Mouse (Mus musculus) thymus, postnatal 25 days (tissue): Measurements from ENCODE around the gene Kynu.

Experiments
- DNase-seq: peaks from one replicate; pipeline ENCODE4 v3.0.0; 2022

Gene Kynu

DNA sequence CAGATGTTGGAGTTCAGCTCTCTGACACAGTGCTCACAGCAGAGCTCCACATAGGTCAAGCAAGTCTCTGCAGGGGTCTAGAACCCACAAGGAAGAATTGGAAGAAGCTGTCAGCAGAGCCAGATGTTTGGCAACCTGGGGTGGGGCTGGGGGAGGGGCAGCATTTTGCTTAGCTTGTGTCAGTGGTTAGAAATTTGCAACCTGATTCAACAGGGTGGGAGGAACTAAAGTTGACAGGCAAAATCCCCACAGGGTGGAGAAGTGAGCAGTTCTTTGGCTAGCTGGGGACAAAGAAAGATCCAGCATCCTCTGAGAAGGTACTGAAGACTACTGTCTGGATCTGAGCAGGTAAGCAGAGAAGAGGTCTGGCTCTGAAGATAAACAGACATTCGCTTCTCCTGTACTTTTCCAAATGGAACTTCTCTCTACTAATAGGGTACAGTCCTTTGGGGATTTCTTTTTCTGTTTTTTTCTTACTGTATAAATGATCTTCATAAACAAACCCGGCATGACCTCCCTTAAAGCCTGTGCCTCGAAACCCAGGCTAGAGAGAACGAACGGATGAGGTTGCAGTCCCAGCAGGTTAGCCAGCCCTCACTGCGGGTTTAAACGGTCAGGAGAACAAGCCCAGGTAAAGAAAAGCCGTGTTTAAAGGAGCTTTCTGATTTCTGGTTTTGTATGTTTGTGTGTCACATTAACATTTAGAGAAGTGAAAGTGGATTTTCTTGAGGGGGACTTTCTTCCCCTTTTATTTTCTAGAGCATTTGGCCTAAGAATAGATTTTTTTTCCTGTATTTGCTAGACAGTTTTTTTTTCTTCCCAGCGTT is at the start of gene Kynu:
Kynu (plus strand) TSS at position 268 of the 827 bp plus-strand sequence.
- no peak for DNase-seq

GRCm38 (mm10) chr2:43506182-43506581 is 48.9 kb upstream of the Kynu start:
- no peak for DNase-seq

DNA sequence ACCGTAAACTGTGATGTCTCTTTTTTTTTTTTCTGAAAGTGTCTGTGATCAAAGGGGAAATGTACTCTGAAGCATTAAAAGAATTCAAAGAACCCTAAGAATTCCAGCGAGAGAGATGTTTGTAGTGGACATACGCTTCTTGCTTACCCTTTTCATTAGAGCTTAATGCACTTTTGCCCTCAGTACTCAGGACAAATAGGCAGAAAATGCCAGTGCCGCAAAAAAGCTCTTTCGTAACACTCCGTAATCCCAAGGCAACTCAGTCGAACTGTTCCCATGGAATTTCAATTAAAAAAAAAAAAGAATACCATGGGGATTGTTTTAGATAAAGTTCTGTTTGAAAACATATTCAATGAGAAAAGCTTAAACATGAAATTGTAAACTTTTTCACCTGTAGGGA is 41.3 kb upstream of the Kynu start:
- DNase-seq = no peak

DNA sequence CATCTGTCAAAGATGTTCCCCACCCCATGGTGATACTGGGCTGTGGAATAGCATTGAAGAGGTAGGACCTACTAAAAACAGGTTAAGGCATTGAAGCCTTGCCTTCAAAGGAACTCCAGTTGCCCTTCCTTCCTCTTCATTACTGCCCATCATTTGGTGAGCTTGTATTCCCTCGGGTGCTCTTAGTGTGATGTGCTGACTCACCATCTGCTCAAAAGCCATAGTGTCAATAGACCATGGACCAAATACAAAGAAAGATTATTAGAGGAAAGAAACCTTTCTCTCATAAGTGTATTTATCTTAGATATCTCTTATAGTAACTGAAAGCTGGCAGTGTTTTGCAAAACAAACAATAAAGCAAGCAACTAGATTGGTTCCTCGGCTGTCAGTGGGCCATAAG is 20.7 kb upstream of the Kynu start:
- DNase-seq = no peak

DNA sequence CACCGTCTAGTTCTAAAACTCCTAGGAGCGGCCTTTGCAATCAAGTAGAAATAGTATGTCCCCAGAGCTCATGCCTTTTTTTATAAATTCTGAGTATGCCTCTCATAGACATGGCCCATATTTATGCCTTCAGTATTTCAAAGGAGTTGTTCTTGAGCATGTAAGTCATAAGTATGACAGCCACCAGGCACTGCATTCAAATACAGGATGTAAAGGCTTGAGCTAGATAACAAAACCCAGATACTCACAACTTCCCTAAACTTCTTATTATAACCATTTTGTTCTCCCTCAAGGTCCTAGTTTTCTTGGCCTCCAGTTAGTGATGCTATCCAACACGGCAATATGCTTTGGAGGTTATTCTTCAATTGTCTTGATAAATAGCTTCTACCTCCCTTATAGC is 12.5 kb upstream of the Kynu start:
- no peak for DNase-seq

GRCm38 (mm10) chr2:43545665-43546064 is 9.5 kb upstream of the Kynu start:
- DNase-seq = no peak

DNA sequence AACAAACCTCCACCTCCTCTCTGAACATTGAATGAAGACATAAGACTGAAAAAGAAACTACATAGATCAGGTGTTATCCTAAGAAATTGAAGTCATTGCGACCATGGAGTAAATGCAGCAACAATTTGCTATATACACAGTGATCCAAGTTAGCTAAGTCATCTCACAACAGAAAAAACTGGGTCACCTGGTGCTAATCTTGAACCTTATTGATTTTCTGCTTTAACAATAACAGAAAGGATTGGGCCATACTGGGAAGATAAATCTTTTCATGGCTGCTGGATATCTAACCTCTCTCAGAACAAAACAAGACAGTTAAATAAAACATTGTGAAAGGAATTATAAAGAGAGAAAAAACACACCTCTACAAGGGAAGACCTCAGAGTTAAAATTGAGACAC is 8.7 kb upstream of the Kynu start:
- DNase-seq = no peak

GRCm38 (mm10) chr2:43554216-43554615 is 913 bp upstream of the Kynu start:
- no peak for DNase-seq

DNA sequence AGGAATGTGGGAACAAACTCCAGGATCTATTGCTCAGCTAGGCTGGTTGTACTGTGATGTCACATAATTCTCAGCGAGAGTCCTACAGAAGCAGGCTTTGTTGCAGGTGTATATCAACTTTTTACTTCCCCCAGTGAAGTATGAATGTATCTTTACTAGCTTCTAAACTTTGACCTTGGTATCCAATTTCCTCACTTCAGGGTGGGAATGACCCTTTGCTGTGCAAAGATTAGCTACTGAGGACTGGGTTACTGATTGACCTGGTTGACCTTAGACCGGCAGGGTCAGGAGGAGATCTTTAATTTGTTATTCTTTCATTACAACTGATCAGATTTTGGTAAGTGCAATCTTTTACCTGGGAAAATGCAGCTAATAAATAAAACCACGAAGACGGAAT is 758 bp downstream of the Kynu start:
- DNase-seq = no peak

- no peak for DNase-seq
These were observed 1.9 kb downstream of the Kynu start for GRCm38 (mm10) chr2:43556985-43557384.

DNA sequence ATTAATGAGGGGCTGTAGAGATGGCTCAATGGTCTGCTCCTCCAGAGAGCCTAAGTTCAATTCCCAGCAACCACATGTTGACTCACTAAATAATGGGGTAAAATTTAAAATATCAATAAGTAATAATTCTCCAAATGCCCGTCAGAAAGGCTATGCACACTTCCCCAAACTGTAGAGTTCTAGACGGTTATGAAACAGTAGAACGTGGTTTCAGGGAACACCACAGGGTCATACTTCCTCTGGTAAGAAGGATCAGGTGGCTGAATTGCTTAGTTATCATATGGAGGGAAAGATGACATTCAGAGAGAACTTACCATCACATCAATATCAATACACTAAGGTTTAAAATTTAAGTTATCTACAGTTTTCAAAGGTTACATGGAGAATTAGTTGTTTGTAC is 6.1 kb downstream of the Kynu start:
- DNase-seq = no peak

- no peak for DNase-seq
These were observed 7.7 kb downstream of the Kynu start for GRCm38 (mm10) chr2:43562779-43563178.

DNA sequence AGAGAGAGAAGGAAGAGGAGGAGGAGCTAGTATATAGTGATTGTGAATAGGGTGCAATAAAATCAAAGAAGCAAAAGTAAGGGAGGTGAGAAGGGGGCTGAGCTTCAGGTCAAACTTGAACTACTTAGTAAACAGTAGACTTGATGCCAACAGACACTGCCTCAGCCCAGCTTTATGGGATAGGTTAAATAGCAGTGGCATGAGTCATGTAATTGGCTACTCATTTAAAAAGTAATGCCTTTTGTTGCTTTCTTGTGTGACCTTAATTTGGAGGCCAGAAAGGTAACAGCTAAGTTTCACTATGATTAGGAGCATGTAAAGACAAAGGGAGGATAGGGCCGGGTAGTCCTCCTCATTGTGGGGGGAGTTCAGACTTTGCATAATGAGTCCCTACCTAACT is 13.3 kb downstream of the Kynu start:
- no peak for DNase-seq

DNA sequence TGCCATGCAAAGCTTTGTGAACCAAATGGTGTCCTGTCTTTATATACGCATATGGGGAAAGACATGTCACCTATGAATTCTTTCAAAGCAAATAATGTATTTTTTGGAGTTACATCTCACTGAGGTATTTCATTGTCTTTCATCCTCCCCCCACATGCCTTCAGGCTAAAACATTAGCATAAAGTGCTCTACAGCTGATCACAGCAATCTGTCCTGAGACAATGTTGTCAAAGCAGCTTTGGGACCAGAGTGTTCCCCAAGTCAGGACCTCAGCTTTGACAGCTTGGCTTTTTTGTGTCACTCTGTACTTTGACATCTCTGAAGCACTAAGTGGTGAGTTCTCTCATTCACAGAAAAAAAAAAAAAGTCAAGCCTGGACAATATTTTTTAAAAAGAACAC is 18.4 kb downstream of the Kynu start:
- DNase-seq = no peak

DNA sequence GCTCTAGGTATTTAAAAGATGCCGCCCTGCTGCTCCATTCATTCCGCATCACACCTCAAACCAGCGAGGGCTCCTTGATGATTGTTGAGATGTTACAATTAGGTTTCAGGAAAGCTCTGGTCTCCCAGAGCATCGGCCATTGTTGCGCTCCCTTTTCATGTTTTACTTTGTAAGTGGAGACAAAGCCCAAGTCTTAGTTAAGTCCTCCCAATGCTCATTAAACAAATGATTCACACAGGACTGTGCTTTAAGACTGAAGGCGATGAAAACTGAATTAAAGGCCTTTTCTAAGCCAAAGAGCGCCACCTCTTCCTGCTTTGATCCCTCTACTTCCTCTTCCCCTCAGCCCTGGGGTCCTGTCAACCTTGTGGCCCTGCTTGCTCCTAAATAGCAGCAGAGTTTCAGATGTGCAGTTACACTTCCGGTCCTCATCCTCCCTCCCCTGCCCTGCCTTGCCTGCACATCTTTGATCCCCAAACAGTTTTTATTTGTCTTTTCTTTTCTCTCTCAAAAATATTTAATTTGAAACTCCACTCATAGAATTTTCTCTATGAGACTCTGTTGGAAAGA is 28.2 kb downstream of the Kynu start:
- no peak for DNase-seq

GRCm38 (mm10) chr2:43585508-43585907 is 30.4 kb downstream of the Kynu start:
- DNase-seq = no peak

GRCm38 (mm10) chr2:43587832-43588231 is 32.7 kb downstream of the Kynu start:
- no peak for DNase-seq

DNA sequence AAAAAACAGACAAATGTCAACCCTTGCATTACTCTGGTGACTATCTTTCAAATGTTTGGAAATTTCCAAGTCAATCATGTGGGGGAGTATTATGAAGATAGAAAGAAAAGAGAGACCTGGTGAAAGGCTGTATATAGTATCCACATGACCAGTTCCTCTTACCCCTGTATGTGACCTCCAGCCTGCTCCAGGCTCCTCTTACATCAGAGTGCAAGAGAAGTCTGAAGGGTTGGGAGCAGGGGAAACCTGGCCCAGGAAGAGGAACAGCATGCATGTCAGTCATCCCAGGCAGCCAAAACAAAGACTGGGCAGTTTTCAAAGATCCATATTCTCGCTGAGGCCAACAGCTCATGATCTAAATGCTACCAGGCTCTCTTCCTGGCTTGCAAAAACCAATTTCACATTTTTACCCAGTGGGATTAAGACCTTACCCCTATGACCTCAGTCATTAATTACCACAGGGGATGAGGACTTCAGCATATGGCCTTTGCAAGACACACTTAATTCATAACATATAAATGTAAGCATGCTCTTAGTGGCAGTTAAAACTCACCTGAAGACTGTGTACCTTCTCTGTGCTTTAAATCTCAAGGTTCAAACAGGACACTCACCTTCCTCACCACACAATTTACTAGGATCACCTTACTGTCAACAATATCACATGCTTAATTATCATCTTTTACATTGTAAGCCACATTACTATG is 37.0 kb downstream of the Kynu start:
- no peak for DNase-seq

- peak; percentile 17 for DNase-seq
These were observed 58.4 kb downstream of the Kynu start for GRCm38 (mm10) chr2:43613571-43613970.

DNA sequence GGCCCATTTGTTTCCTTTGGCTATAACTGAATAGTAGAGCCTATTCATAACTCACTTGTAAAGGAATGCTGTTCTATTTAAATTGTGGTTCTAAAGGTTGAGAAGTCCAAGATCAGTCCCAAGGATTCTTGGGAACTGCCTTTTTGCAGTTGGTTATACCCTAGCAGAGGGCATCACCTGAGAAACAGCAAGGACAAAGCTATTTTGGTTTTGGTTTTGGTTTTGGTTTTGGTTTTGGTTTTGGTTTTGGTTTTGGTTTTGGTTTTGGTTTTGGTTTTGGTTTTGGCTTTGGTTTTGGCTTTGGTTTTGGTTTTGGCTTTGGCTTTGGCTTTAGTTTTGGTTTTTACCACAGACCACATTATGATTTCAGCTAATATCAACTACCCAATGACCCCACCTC is 66.0 kb downstream of the Kynu start:
- DNase-seq = no peak

DNA sequence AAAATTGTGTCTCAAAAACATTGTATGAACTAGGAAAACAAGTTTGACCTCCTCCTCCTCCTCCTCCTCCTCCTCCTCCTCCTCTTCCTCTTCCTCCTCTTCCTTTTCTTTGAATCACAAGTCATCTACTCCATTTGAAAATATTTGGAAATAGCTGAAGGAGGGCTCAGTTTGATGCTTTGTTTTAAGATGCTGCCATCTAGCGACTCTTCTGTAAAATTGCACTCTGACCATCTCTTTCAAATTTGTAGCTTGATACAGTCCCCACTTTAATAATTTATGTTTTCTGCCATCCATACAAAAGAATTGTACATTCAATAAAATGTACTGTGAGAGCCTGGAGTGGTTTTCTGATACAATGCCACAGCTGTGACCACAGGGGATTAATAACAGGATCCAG is 67.7 kb downstream of the Kynu start:
- DNase-seq = no peak

DNA sequence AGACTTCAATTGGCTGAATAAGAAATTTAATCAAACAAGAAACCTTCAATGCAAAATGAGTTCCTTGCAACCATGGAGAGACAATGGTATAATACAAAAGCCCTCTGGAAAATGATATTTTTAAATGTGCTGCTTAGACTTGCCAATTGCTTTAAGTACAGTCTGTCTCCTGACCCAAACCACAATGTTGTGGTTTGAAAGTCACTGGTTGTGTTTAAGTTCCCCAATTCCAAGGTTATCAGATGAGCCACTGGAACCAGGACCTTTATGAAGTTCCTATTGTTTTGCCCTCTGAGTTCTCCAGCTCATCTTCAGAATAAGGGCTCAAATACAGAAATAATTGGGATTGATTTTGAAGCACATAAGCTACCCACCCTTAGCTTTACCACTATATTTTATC is 76.7 kb downstream of the Kynu start:
- no peak for DNase-seq

DNA sequence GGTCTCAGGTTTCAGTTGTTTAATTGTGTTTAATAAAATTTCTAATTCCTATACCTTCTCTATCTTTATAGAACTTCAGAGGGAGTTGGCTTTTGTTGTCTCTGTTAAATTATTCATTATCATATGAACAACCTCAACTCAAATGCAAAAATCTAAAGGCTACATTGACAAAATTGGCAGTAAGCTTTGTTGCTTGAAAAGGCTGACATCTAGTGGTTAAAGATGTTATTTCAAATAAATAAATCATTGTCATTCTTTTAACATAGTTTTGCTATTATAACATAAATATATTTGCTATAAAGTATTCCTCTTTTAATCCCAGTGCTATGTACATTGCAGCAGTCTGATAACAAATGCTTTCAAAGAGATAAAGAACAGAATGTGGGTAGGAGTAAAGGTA is 81.4 kb downstream of the Kynu start:
- no peak for DNase-seq

DNA sequence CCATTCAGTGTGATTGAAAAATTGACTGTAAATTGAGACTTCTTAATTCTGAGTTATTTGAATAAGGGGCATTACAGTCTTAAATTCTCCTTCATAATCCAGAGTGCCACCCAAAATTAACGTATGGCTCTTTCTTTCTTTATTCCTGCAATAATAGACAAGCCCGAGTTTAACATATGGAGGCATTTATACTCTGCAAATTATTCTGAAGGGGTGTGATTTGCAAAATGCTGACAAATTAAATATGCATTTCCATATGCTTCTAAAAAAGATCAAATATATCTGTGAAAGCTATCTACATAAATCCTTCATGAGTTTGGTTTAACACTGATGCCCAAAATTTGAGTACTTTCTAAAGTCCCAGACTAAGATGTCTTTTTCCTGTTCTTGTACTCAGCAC is 91.8 kb downstream of the Kynu start:
- no peak for DNase-seq
